Mouse (Mus musculus) kidney, postnatal 36 days (tissue): ENCODE measurements around the gene Gm28230.

ENCODE experiments used
- DNase-seq, 2 experiments: peaks; one replicate each; pipeline ENCODE4 v3.0.0; 2021 to 2022; ENCODE audit warnings: mixed read lengths in 2 of 2

The Gm28230 gene

DNA sequence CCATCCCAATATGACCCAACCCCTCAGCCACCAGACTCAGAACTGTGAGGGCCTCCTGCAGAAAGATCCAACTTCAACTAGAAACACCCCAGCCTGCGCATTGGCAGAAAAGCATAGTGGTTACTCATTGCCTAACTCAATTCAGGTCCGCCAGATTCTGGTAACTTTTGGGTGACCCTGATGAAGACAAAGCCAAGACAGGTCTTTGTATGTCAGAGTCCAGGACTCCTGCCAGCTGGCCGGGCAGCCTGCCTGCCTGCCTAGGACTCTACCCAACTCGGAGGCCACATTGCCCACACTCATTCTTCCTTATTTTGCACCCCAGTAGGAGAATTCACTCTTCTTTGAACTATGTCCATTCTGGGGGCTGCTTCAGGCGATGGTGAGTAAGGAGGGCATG, at the start of gene Gm28230:
Gene Gm28230, plus strand, starts transcription at position 178 of the 400 bp plus-strand sequence.
- peak; percentile 81 to 86 for DNase-seq

DNA sequence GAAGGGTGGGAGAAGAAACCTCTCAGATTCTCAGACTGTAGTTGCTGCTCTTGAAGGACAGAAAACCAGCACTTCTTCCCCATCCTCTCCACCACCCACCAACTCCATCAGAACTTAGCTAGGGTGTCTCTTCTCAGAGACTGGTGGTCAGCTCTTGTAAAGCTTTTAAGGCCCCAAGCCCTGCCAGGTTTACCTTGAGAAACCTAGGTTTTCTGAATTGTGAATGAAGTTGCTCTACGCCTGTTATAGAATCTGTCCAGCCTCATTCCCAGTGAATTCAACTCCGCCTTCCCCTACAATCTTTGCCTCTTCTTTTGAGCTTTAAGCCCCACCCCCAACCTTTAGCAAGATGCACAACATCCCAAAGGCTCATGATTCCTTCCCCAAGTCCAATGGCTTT, 49.4 kb upstream of the Gm28230 start:
- DNase-seq, result no peak

DNA sequence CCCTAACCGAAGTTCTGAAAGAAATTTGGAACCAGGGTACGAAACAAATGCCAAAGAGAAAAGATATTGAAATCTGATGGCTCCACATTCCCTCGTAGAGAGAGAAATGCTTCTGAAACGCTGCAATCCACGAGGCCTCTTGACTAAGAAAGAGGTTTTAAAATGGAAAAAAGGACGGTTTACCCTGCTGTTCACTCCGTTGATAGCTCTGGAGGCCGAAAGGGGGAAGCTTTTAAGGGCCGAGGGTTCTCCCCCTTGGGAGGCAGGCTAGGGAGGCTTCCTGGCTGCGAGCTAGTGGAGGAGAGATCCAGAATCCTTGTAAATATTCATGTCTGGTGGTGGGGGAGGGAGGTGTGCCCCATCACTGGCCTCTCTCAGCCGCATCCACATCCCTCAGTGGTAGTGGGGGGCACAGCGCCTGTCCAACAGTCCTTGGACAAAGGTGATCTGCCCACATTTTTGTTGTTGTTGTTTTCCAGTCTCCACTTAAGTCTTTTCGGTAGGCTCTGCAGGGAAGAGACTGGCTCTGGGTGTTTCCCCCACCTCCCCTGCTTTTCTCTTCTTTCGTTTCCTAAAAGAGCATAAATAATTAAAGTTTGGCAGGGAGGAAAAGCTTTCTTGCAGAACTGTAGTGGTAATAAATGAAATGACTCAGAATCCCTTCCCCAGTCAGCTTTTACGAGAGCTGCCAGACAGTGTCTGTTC, 47.5 kb upstream of the Gm28230 start, which contains the start of gene Hoxd11:
Gene Hoxd11, plus strand, starts transcription at position 667 of the 705 bp plus-strand sequence.
- DNase-seq, result no peak

DNA sequence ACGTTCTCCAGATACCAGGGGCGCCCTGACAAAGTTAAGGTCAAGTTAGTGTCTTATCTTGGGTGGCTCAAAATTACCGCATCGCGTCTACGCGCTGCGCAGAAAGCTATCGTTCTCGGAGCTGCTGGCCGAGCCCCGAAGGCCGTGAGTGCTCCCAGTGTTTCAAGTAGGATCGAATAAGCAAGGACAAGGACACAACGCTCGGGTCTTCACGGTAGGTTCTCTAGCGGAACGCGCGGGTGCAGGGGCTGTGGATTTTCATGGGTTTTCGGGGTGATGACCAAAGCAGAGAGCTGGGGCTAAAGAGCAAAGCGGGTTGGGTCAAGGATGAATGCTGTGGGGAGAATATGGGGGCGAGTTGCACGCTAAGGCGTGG, 46.9 kb upstream of the Gm28230 start:
- no peak for DNase-seq

DNA sequence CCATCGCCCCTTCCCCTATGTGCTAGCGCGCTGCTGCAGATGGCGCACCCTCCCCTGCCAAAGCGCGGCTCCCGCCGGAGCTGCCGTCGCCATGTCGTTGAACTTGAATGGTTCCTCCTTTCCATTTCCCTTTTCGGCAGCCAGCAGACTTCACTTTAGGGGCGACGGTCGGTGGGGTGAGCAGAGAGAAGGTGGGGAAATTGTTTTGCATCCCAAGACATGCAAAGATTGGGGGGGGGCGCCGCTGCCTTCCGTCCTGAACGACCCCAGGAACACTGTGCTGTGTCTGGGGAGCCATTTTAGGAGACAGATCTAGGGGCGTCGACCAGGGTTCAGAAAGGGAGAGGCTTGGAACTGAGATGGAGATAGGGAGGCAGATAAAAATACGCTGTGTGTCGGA, 46.5 kb upstream of the Gm28230 start:
- no peak for DNase-seq

DNA sequence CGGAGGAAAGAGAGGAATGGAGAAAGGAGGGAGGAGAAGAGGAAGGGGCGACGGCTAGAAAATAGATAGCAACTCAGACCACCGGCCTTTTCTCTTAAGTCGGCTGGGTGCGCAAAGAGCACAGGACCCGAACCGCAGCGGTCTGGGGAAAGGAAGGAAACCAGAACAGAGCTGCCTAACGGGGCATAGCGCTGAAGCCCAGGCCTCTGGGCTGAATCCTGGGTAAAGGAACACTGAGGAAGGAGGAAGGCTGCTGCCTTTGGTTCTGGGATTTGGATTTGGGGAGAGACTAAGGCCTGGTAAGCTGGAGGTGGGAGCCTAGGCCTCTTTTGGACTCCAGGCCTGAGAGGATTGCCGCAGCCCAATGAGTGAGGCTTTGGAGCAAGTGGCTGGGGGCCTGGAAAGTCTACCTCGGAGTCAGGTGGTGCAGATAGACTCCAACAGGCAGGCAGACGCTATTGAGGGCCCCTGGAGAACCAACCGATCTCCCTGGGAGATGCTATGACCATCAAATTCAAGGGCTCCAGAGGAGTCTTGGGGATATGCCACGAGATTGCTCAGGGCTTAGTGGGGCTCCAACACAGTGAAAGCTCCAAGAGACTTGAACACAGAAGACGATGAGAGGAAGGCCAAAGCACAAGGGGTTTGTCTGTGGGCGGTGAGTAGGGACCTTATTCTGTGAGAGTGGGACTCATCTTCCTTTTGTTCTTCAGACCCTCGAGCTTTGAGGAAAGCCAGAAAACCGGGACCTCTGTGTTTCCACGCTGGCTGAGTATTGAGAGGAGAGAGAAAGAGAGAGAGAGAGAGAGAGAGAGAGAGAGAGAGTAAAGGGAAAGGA, 45.7 kb upstream of the Gm28230 start:
- no peak for DNase-seq

DNA sequence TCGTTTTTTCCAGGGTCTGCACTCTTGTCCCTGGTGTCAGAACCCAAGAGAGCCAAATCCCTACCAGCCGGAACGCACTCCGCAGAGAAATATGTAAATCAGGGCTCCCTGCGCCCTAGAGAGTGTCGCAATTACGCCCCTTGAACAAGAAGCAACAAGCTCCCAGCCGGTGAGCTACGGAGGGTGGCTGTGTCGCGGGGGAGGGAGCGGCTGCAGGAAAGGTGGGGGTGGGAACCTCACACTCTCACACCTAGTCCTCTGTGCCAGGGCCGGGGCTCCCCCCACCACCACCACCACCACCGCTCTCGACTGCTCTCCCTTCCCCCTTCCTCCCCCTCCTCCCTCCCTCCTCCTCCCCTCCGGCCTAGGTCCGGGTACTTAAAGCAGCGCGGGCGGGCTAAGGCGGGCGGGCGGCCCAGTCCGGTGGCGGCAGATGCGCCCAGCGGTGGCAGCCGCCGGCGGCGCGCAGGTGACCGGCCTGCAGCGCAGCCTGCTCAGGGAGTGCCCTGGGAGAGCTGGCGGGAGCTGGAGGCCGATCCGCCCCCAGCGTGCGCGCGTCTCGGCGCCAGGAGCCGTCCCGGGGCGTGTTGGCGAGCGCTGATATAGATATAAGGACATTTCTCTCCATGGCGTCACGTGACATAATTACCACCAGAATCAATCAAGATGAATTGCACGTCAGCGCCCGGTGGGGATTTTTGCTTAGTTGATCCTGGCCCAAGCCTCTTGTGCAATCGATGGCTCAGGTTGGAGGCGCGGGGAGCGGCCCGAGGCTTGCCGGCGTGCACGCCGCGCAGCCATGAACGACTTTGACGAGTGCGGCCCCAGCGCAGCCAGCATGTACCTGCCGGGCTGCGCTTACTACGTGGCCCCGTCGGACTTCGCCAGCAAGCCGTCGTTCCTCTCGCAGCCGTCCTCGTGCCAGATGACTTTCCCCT, 44.7 kb upstream of the Gm28230 start:
- DNase-seq, result peak in 1 of 2 experiments; percentile 51

DNA sequence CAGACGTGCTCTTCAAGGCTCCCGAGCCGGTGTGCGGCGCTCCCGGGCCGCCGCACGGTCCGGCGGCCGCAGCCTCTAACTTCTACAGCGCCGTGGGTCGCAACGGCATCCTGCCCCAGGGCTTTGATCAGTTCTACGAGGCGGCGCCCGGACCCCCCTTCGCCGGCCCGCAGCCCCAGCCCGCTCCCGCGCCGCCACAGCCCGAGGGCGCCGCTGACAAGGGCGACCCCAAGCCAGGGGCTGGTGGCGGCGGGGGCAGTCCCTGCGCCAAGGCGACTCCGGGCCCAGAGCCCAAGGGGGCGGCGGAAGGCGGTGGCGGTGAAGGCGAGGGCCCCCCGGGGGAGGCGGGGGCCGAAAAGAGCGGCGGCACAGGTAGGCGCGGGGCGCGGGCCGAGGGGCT, 43.7 kb upstream of the Gm28230 start:
- DNase-seq, result no peak

DNA sequence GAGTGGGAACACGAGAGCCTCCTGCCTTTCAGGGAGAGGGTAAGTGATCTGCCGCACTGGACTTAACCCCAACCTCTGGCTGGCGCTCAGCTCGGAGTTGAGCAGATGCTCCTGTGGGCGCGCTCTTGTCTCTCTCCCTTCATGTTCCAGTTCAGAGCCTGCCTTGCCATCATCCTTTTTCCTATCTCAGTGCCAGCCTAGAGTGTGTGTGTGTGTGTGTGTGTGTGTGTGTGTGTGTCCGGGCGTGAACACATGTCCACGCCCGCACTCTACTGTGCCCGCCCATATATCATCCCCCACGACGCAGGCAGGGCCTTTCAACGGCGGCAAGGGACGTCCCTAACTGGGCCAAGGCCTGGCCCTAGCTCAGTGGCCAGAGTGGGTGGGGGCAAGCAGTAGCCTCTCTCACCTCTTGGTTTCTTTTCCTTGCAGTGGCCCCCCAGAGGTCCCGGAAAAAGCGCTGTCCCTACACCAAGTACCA, 43.0 kb upstream of the Gm28230 start:
- no peak for DNase-seq

DNA sequence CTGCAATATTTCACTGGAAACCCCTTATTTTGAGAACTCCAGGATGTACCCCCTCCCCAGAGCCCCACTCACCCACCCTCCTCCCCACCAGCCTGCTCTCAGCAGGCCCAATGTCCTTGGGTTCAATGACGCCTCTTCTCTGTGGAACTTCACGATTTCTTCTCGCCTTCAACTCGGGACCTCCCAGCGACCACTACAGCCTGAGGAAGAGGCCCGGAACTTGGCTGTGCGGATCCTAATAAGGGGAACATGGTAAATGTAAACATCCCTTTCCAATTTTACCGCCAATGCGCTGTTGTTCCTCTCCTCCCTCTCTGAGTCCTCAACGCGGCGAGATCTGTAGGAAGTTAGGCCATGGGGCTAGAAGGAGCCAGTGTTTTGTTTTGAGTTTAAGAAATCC, 42.4 kb upstream of the Gm28230 start:
- DNase-seq, result no peak

DNA sequence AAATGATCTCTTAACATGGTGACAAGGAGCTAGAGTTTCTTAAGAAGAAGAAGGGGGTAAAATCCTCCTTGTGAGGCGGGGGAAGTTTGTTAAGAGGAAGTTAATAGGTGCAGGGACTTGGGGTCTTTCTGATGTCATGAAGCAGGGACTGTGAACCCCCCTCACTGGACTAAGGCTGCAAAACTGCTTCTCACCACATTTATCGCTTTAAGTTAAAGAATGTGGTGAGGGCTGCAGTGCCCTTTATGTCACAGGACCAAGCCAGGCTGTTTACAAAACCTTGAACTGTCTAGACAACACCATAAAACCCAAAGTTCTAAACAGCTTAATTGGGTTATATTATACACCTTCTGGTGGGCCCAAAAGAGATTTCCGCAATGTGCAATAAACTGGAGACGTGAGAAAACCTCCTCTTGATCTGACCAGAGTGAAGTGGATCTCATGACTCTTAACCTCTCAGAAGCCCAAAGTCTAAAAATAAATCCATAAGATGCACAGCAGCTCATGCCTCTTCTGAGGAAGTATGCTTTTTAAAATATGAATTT, 41.4 kb upstream of the Gm28230 start:
- DNase-seq, result no peak

DNA sequence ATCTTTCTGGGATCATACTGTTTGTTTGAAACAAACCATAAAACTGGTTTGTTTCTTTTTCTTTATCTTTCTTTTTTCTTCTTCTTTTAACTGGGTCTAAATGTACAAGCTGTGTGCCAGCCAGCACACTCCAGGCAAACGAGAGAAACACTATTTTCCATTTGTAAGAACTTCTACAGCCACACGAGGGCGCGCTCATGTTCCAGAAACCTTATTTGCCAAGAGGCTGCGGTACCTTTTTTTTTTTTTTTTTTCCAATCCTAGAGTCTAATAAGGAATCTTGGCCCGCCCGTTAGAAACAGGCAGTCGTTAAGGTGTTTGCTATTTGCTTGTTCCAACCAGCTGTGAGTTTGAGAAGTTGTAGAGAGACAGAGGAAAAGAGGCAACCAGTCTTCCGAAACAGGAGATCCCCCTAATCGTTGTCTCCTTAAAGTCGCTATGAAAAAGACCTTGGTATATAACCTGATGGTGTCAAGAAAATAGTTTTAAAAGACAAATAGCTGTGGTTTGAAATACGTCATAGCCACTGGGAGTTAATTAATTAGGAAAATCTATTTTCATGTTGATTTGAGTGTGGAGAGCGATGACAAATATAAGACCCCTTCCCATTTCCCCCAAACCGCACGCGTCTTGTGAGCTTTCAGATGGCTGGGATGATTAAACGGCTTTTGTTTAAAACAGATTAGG, 40.1 kb upstream of the Gm28230 start:
- peak; percentile 91 for DNase-seq

DNA sequence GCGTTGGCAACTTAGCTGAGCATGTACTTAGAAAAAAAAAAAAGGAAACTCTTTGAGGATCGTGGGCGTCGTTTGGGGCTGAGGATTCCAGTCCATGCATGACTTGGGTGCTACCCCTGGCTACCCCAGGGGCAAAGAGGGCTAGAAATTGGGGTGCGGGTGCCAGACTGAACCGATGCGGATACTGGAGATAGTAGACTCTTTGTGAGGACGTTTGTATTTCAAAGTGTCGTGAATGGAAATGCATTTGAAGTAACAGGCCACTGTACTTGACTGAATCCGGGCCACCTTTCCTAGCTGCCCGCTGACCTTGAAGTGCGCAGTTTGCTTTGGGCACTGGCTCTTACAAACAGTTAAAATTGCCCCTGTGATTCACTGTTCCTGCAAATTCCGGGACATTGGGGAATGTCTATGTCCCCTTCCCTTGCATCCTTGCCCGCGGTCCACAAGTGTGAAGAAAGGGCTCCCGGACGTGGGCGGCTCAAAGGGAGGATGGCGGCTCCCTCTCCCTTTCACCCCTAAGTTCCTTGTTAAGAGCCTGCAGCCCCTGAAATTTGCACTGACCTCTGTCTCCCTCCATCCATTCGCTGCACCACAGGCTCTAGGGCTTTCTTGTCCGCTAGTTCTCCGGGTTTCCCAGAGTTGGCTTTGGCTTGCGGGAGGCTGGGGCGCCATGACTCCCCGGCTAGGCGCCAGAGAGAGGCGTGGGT, 39.4 kb upstream of the Gm28230 start:
- DNase-seq, result no peak

DNA sequence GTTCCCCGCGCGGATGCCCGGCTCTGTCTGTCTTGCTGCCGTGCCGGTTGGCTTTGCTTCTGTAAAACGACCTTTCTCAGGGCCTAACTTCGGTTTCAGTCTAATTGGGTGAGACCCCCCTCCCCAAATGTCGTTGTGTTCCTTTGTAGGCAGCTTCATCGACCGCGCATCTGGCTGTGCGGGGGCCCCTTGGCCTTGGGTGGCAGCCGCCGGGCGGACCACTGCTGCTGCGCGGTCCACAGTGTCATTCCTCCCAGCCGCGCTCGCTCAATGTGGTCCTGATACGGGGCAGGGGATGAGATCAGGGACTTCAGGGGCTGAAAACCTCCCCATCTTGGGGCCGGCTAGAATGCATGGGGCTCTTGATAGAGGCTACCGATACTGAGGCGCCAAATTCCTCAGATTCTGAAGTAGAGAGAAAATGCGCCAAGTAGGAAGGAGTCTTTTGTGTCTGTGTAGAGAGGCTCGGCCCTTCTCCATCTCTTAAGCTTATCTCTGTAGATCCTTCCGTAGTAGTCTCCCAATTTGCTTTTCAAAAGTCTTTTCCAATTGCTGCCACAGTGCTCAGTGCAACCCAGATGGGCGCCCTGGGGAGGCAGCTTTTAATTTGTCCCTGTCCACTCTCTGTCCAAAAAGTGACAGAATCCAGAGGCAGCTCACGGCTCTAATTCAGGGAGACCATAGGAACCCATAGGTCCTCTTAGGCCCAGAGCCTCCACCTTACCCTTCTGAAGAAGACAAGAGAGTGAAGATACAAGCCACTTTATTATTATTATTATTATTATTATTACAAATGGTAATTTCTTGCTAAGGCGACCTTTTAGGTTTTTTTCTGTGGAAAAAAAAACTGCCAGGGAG, 38.6 kb upstream of the Gm28230 start:
- no peak for DNase-seq

DNA sequence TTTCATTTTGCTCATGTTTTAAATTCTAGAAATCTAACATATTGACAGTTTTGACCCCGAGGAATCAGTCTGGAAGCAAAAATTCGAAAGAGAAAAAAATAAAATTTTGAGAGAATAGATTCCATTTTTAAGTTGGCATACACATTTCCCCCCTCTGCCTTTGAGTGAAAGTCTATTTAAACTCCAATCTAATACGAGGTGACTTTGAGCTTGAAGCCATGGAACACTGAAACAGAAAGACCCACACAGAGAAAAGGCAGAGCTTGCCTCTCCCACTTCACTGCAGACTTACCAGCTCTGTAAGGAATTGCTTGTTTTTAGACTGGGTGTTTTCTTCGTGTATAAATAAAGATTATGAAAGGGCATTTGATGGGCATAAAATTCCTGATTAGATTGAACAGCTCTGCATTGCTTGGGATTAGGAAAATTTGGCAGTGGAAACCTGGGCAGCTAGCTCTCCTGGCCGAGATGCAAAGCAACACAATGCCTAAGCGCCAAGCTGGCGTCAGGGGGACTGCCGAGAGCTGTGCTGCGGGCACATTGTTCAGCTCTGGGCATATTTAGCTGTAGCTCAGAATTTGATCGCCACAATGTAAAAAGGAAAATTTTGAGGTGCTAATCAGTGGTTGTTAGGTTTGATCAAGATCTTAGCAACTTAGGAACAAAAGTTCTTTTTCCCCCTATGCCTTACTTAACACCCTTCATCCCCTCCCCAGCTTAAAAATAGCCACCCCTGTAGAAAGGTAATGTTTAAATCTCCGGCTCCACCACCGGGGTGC, 37.5 kb upstream of the Gm28230 start:
- no peak for DNase-seq

DNA sequence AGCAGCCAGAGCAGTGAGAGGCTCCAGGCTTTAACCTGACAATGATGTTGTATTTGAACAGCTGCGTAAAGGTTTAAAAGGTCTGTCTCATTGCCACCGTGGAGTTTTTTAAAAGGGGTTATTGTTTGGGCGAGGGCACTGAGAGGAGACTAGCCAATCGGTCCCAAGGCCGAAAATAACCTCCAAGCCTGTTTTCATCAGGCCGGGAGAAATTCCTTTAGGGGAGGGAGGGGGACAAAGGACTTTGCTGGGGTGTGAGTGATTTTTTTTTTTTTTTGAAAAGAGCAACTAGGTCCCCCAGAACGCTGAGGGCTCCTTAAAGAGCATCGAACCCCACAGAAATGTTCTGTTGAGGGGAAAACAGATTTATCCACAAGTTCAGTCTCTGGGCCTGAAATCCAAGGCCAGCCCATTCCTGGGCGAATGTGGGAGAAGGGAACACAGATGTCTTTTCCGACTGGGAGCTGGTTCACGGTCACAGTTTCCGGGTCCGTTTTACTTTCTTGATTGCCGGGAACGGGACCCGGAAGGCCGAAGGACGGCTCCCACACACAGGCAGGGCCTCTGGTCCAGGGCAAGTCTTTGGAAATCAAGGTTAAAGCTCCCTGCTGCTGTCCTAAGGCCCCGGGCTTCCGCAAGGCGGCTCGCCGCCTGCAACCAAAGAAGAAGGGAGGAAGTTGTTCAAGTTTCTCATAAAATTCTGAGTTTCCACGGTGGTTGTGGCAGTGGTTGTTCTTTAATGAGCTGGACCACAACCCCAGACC, 36.8 kb upstream of the Gm28230 start:
- DNase-seq, result peak in 1 of 2 experiments; percentile 54

DNA sequence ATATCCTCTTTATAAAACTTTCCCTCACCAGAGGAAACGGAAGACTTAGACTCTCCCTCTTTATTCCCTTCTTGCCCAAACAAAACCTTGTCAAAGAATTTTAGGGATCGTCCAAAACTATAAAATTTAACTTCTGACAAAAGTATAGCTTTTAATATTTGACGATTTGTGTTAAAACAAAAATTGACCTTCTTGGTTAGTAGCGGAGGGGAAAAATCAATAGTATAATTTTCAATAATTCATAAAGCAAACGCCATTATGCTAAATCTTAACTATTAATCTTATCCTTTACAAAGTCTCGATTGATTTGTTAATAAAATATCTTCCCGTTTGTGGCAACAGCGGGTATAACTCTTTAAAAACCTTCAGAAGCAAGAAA, 36.2 kb upstream of the Gm28230 start:
- DNase-seq, result no peak
